Mouse (Mus musculus): Measurements from ENCODE around the gene Iffo1. TPM values are rescaled to one million over a fixed set of nuclear protein-coding genes. Genes with fewer than 3 reads are reported as not detected.

The Iffo1 gene
- polyA plus RNA-seq, 1 experiment, result 90.4 TPM

DNA sequence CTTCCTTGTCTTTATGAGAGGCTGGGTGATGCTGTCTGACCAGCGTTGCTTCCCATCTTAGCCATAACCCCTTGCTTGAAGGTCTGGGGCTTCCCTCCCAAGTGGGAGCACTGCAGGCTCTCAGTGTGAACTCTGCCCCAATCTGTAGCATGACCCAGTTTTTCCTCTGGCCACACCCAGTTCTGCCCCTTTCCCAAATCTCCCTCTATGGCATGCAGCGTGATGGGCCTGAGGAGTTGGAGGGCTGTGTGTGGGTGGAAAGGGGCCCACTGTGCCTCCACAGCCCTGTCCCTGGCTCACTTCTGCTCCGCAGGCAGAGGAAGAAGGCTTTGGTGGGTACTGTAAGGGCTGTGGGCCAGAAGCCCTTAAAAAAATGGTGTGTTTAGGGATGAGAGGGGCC lies 46.5 kb upstream of the Iffo1 start:
- Histone ChIP-seq H3K4me3 (ENCODE audit: control insufficient read depth, insufficient read depth, low read length) (peak overlapping the region; percentile 96), H3K36me3 (ENCODE audit: control insufficient read depth, insufficient read depth, low read length) (peaks cover 32% of the 10 kb centered on the region), H3K27me3 (ENCODE audit: control insufficient read depth, insufficient read depth, low read length) (no peaks in the 10 kb centered on the region), H3K27ac (ENCODE audit: control insufficient read depth, insufficient read depth, low read length) (peak overlapping the region; percentile 77), H3K4me1 (replicated peaks; ENCODE audit: control insufficient read depth, insufficient read depth, low read length) (peaks cover 36% of the 10 kb centered on the region)
- 42% methylated on average over 3 of the region's 3 CpGs for WGBS
- TF ChIP-seq CTCF (IDR thresholded peaks at IDR 0.05; ENCODE audit: borderline replicate concordance, control insufficient read depth, extremely low read depth, insufficient read depth, low read length, poor library complexity) (no peak), POLR2A (IDR thresholded peaks at IDR 0.05; ENCODE audit: control insufficient read depth, extremely low read depth, insufficient read depth, low read length, poor library complexity) (no peak)
- DNase-seq, result no peak

DNA sequence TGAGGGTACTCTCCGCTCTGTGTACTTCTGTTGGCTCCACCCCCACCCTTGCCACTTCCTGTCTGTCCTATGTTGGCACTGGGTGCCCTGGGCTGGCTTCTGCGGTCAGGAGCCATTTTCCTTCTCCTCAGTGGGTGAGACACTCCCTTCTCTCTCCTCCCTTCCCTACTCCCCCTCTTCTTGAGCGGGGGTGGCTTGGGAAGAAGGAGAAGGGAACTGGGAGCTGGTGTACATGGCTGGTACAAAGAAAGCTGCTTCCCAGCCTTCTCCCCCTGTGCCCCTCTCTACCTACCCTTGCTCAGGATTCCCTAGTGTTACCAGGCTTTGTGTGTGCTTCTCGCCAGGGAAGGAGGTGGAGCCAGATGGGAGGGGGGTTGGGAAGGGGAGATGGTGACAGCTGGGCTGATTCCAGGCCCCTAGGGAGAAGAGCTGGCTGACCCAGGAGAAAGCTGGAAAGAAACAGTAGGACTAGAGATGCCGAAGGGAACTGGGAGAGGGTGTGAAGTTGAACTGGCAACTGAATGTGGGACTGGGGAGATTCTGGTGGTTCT lies 45.5 kb upstream of the Iffo1 start:
- peak; percentile 82 for DNase-seq
- WGBS, result 23% methylated on average over 5 of the region's 5 CpGs
- peaks cover 36% of the 10 kb centered on the region for H3K4me1 ChIP-seq (replicated peaks; ENCODE audit: control insufficient read depth, insufficient read depth, low read length)
- TF ChIP-seq CTCF (IDR thresholded peaks at IDR 0.05; ENCODE audit: borderline replicate concordance, control insufficient read depth, extremely low read depth, insufficient read depth, low read length, poor library complexity) (no peak), POLR2A (IDR thresholded peaks at IDR 0.05; ENCODE audit: control insufficient read depth, extremely low read depth, insufficient read depth, low read length, poor library complexity) (no peak)
- peak overlapping the region; percentile 43 for H3K4me3 ChIP-seq (ENCODE audit: control insufficient read depth, insufficient read depth, low read length)
- H3K36me3 ChIP-seq (ENCODE audit: control insufficient read depth, insufficient read depth, low read length), result peaks cover 40% of the 10 kb centered on the region
- peak overlapping the region; percentile 65 for H3K27ac ChIP-seq (ENCODE audit: control insufficient read depth, insufficient read depth, low read length)
- H3K27me3 ChIP-seq (ENCODE audit: control insufficient read depth, insufficient read depth, low read length), result no peaks in the 10 kb centered on the region

GRCm38 (mm10) chr6:125101444-125101843 lies 43.6 kb upstream of the Iffo1 start:
- H3K36me3 ChIP-seq (ENCODE audit: control insufficient read depth, insufficient read depth, low read length), result peaks cover 59% of the 10 kb centered on the region
- H3K27me3 ChIP-seq (ENCODE audit: control insufficient read depth, insufficient read depth, low read length), result no peaks in the 10 kb centered on the region
- TF ChIP-seq POLR2A (IDR thresholded peaks at IDR 0.05; ENCODE audit: control insufficient read depth, extremely low read depth, insufficient read depth, low read length, poor library complexity) (no peak), CTCF (IDR thresholded peaks at IDR 0.05; ENCODE audit: borderline replicate concordance, control insufficient read depth, extremely low read depth, insufficient read depth, low read length, poor library complexity) (no peak)
- H3K27ac ChIP-seq (ENCODE audit: control insufficient read depth, insufficient read depth, low read length), result no peak overlapping the region
- WGBS, result 91% methylated on average over 9 of the region's 9 CpGs
- no peak overlapping the region for H3K4me3 ChIP-seq (ENCODE audit: control insufficient read depth, insufficient read depth, low read length)
- no peak for DNase-seq
- peaks cover 34% of the 10 kb centered on the region for H3K4me1 ChIP-seq (replicated peaks; ENCODE audit: control insufficient read depth, insufficient read depth, low read length)

GRCm38 (mm10) chr6:125104223-125104622 lies 40.8 kb upstream of the Iffo1 start:
- Histone ChIP-seq H3K27ac (ENCODE audit: control insufficient read depth, insufficient read depth, low read length) (no peak overlapping the region), H3K4me3 (ENCODE audit: control insufficient read depth, insufficient read depth, low read length) (no peak overlapping the region), H3K36me3 (ENCODE audit: control insufficient read depth, insufficient read depth, low read length) (peaks cover 87% of the 10 kb centered on the region), H3K27me3 (ENCODE audit: control insufficient read depth, insufficient read depth, low read length) (no peaks in the 10 kb centered on the region), H3K4me1 (replicated peaks; ENCODE audit: control insufficient read depth, insufficient read depth, low read length) (peaks cover 18% of the 10 kb centered on the region)
- WGBS, result 91% methylated on average over 4 of the region's 4 CpGs
- no peak for DNase-seq
- no peak for TF ChIP-seq POLR2A (IDR thresholded peaks at IDR 0.05; ENCODE audit: control insufficient read depth, extremely low read depth, insufficient read depth, low read length, poor library complexity)
- TF ChIP-seq CTCF (IDR thresholded peaks at IDR 0.05; ENCODE audit: borderline replicate concordance, control insufficient read depth, extremely low read depth, insufficient read depth, low read length, poor library complexity), result no peak

DNA sequence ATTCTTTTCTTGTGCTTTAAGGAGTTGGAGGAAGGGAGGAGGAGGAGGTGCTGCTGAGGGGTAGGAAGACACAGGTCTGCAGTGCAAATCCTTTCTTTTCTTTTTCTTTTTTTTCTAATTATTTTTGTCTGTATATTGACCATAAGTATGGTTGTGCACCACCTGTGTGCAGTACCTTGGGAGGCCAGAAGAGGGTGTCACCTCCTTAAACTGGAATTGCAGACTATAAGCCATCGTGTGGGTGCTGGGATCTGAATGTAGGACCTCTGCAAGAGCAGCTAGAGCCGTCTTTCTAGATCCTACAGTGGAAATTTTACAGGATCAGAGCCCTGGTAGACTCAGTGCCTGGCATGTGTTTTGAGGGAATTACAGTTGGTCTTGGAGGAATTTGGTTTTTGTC lies 37.3 kb upstream of the Iffo1 start:
- no peaks in the 10 kb centered on the region for H3K4me1 ChIP-seq (replicated peaks; ENCODE audit: control insufficient read depth, insufficient read depth, low read length)
- peaks cover 96% of the 10 kb centered on the region for H3K36me3 ChIP-seq (ENCODE audit: control insufficient read depth, insufficient read depth, low read length)
- H3K27me3 ChIP-seq (ENCODE audit: control insufficient read depth, insufficient read depth, low read length), result no peaks in the 10 kb centered on the region
- TF ChIP-seq CTCF (IDR thresholded peaks at IDR 0.05; ENCODE audit: borderline replicate concordance, control insufficient read depth, extremely low read depth, insufficient read depth, low read length, poor library complexity), result no peak
- no peak for TF ChIP-seq POLR2A (IDR thresholded peaks at IDR 0.05; ENCODE audit: control insufficient read depth, extremely low read depth, insufficient read depth, low read length, poor library complexity)
- no peak overlapping the region for H3K27ac ChIP-seq (ENCODE audit: control insufficient read depth, insufficient read depth, low read length)
- no peak for DNase-seq
- H3K4me3 ChIP-seq (ENCODE audit: control insufficient read depth, insufficient read depth, low read length), result no peak overlapping the region
- 94% methylated on average over 2 of the region's 2 CpGs for WGBS

DNA sequence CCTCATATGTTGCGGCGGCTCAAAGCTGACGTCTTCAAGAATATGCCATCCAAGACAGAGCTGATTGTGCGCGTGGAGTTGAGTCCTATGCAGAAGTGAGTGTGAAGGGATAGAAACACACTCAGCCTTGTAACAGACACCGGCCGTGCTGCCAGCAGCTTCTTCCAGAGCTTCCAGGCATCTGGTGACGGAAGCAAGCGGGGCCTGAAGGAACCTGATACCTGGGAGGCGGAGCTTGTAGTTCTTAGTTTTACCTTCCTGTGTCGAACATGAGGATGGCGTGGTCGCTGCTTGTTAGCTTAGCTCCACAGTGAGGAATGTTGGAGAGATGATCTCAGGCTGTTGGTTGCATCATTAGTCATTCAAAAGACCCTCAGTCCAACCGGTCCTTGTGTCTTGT lies 35.7 kb upstream of the Iffo1 start:
- WGBS, result 93% methylated on average over 14 of the region's 14 CpGs
- peaks cover 100% of the 10 kb centered on the region for H3K36me3 ChIP-seq (ENCODE audit: control insufficient read depth, insufficient read depth, low read length)

GRCm38 (mm10) chr6:125110927-125111326 lies 34.1 kb upstream of the Iffo1 start:
- DNase-seq, result peak; percentile 55
- Histone ChIP-seq H3K27me3 (ENCODE audit: control insufficient read depth, insufficient read depth, low read length) (no peaks in the 10 kb centered on the region), H3K36me3 (ENCODE audit: control insufficient read depth, insufficient read depth, low read length) (peaks cover 98% of the 10 kb centered on the region), H3K4me1 (replicated peaks; ENCODE audit: control insufficient read depth, insufficient read depth, low read length) (no peaks in the 10 kb centered on the region), H3K4me3 (ENCODE audit: control insufficient read depth, insufficient read depth, low read length) (no peak overlapping the region), H3K27ac (ENCODE audit: control insufficient read depth, insufficient read depth, low read length) (no peak overlapping the region)
- 96% methylated on average over 7 of the region's 7 CpGs for WGBS
- TF ChIP-seq CTCF (IDR thresholded peaks at IDR 0.05; ENCODE audit: borderline replicate concordance, control insufficient read depth, extremely low read depth, insufficient read depth, low read length, poor library complexity), result peak; percentile 61; the same call in 1 of the 2 replicates
- TF ChIP-seq POLR2A (IDR thresholded peaks at IDR 0.05; ENCODE audit: control insufficient read depth, extremely low read depth, insufficient read depth, low read length, poor library complexity), result no peak

More for the DNA sequence above, 35.7 kb upstream of the Iffo1 start:
- Histone ChIP-seq H3K4me1 (replicated peaks; ENCODE audit: control insufficient read depth, insufficient read depth, low read length) (no peaks in the 10 kb centered on the region), H3K27ac (ENCODE audit: control insufficient read depth, insufficient read depth, low read length) (no peak overlapping the region), H3K4me3 (ENCODE audit: control insufficient read depth, insufficient read depth, low read length) (no peak overlapping the region), H3K27me3 (ENCODE audit: control insufficient read depth, insufficient read depth, low read length) (no peaks in the 10 kb centered on the region)
- no peak for DNase-seq
- no peak for TF ChIP-seq POLR2A (IDR thresholded peaks at IDR 0.05; ENCODE audit: control insufficient read depth, extremely low read depth, insufficient read depth, low read length, poor library complexity)
- no peak for TF ChIP-seq CTCF (IDR thresholded peaks at IDR 0.05; ENCODE audit: borderline replicate concordance, control insufficient read depth, extremely low read depth, insufficient read depth, low read length, poor library complexity)

Measured in thymus, adult 2 months (tissue).